Mouse (Mus musculus) lung, postnatal 0 days (tissue): Measurements from ENCODE around the gene E130114P18Rik. TPM values are rescaled to one million over a fixed set of nuclear protein-coding genes. Genes with fewer than 3 reads are reported as not detected.

Source experiments
- ATAC-seq: fragments of 200-750 bp; cut with Nextera tagmentation; 2 replicates; pipeline ENCODE4 v1.8.0; 2017; ENCODE audit warnings: moderate library complexity
- DNase-seq: peaks from one replicate; pipeline ENCODE4 v3.0.0-alpha.2; 2016; ENCODE audit warnings: low spot score
- H3K27ac ChIP-seq: fragments of 300-500 bp; sonication (generic); 2 replicates; pipeline ENCODE4 v1.5.1; 2014; ENCODE audit warnings: antibody characterized with exemption, mild to moderate bottlenecking, low read length, mixed read lengths
- H3K27me3 ChIP-seq: fragments of 300-500 bp; sonication (generic); replicated peaks from 2 replicates; pipeline ENCODE4 v1.6.1; 2014; ENCODE audit warnings: low read length, mixed read lengths; ENCODE audit not compliant: insufficient read depth
- H3K36me3 ChIP-seq: fragments of 300-500 bp; sonication (generic); 2 replicates; pipeline ENCODE4 v1.6.1; 2014; ENCODE audit warnings: low read length, mixed read lengths; ENCODE audit not compliant: insufficient read depth
- H3K4me1 ChIP-seq: fragments of 300-500 bp; sonication (generic); 2 replicates; pipeline ENCODE4 v1.6.1; 2014; ENCODE audit warnings: antibody characterized with exemption, low read depth, low read length, mixed read lengths; ENCODE audit not compliant: insufficient read depth
- H3K4me2 ChIP-seq: fragments of 300-500 bp; sonication (generic); replicated peaks from 2 replicates; pipeline ENCODE4 v1.6.1; 2014; ENCODE audit warnings: low read depth, mild to moderate bottlenecking, low read length, moderate library complexity, mixed read lengths
- H3K4me3 ChIP-seq: fragments of 300-500 bp; sonication (generic); 2 replicates; pipeline ENCODE4 v1.5.1; 2014; ENCODE audit warnings: low read depth, low read length
- H3K9ac ChIP-seq: fragments of 300-500 bp; sonication (generic); replicated peaks from 2 replicates; pipeline ENCODE4 v1.6.1; 2014; ENCODE audit warnings: low read depth, mild to moderate bottlenecking
- H3K9me3 ChIP-seq: fragments of 300-500 bp; sonication (generic); 2 replicates; pipeline ENCODE4 v1.6.1; 2016; ENCODE audit warnings: low read length, mixed read lengths
- CTCF ChIP-seq: IDR thresholded peaks from 2 replicates; pipeline ENCODE4 v1.5.1; 2016; ENCODE audit warnings: antibody characterized with exemption, mild to moderate bottlenecking
- EP300 ChIP-seq: IDR thresholded peaks from 2 replicates; pipeline ENCODE4 v1.6.1; 2016; ENCODE audit warnings: antibody characterized with exemption, mild to moderate bottlenecking, control low read depth
- WGBS: fragments of 180-500 bp; shearing (Covaris S2); extraction: QIAGEN DNeasy Blood & Tissue Kit; methylation state at CpG from one replicate; pipeline ENCODE4 v1.1.7; 2014; 5-methylcytosine and 5-hydroxymethylcytosine counted together
- polyA plus RNA-seq: library from polyadenylated mRNA; unstranded; fragments of >200 nt; fragmentation: Nextera tagmentation; extraction: Ambion mirVana; gene quantifications from 2 replicates; pipeline ENCODE4 v1.2.1, GENCODE M21; 2015

Gene E130114P18Rik
- polyA plus RNA-seq, 1 experiment from 2014 or later = 0.76 TPM

- no peak overlapping the region for H3K27ac ChIP-seq
- H3K9me3 ChIP-seq = no peaks in the 10 kb centered on the region
- TF ChIP-seq EP300 = no peak
- TF ChIP-seq CTCF = no peak
- H3K4me2 ChIP-seq = no peak overlapping the region
- no peaks in the 10 kb centered on the region for H3K27me3 ChIP-seq
- DNase-seq = no peak
- no peaks in the 10 kb centered on the region for H3K4me1 ChIP-seq
- WGBS = 55% methylated on average over 5 of the region's 5 CpGs
- H3K9ac ChIP-seq = no peak overlapping the region
- H3K36me3 ChIP-seq = no peaks in the 10 kb centered on the region
- no peak overlapping the region for H3K4me3 ChIP-seq
- no peak for ATAC-seq
These were observed 200.4 kb downstream of the E130114P18Rik start for GRCm38 (mm10) chr4:97577431-97577830.

- Histone ChIP-seq H3K4me3 (no peak overlapping the region), H3K27ac (no peak overlapping the region), H3K4me2 (no peak overlapping the region), H3K36me3 (no peaks in the 10 kb centered on the region), H3K27me3 (no peaks in the 10 kb centered on the region), H3K4me1 (no peaks in the 10 kb centered on the region), H3K9ac (no peak overlapping the region), H3K9me3 (no peaks in the 10 kb centered on the region)
- ATAC-seq = no peak
- WGBS = 16% methylated on average over 5 of the region's 5 CpGs
- no peak for DNase-seq
- no peak for TF ChIP-seq CTCF
- TF ChIP-seq EP300 = no peak
These were observed 202.4 kb downstream of the E130114P18Rik start for GRCm38 (mm10) chr4:97575447-97575846.

- no peak overlapping the region for H3K4me3 ChIP-seq
- no peaks in the 10 kb centered on the region for H3K36me3 ChIP-seq
- ATAC-seq (no peak), DNase-seq (no peak)
- no peaks in the 10 kb centered on the region for H3K27me3 ChIP-seq
- H3K4me2 ChIP-seq = no peak overlapping the region
- H3K9me3 ChIP-seq = no peaks in the 10 kb centered on the region
- WGBS = 74% methylated on average over 3 of the region's 3 CpGs
- H3K4me1 ChIP-seq = no peaks in the 10 kb centered on the region
- no peak overlapping the region for H3K9ac ChIP-seq
- no peak overlapping the region for H3K27ac ChIP-seq
- TF ChIP-seq EP300 = no peak
- no peak for TF ChIP-seq CTCF
These were observed 208.6 kb downstream of the E130114P18Rik start for GRCm38 (mm10) chr4:97569320-97569719.

- Histone ChIP-seq H3K27ac (no peak overlapping the region), H3K27me3 (no peaks in the 10 kb centered on the region), H3K4me1 (no peaks in the 10 kb centered on the region), H3K9me3 (no peaks in the 10 kb centered on the region), H3K4me3 (no peak overlapping the region), H3K36me3 (no peaks in the 10 kb centered on the region), H3K4me2 (no peak overlapping the region), H3K9ac (no peak overlapping the region)
- 38% methylated on average over 4 of the region's 4 CpGs for WGBS
- peak; percentile 71 for DNase-seq
- no peak for ATAC-seq
- TF ChIP-seq CTCF (peak; percentile 78), EP300 (no peak)
These were observed 213.2 kb downstream of the E130114P18Rik start for GRCm38 (mm10) chr4:97564656-97565055.

- no peak overlapping the region for H3K4me3 ChIP-seq
- no peaks in the 10 kb centered on the region for H3K27me3 ChIP-seq
- no peaks in the 10 kb centered on the region for H3K4me1 ChIP-seq
- H3K36me3 ChIP-seq = no peaks in the 10 kb centered on the region
- TF ChIP-seq CTCF (no peak), EP300 (no peak)
- DNase-seq = no peak
- H3K27ac ChIP-seq = no peak overlapping the region
- no peak for ATAC-seq
- H3K4me2 ChIP-seq = no peak overlapping the region
- H3K9ac ChIP-seq = no peak overlapping the region
- WGBS = 74% methylated on average over 6 of the region's 6 CpGs
- H3K9me3 ChIP-seq = no peaks in the 10 kb centered on the region
These were observed 213.7 kb downstream of the E130114P18Rik start for GRCm38 (mm10) chr4:97564199-97564598.

GRCm38 (mm10) chr4:97557585-97557984, 220.3 kb downstream of the E130114P18Rik start:
- Histone ChIP-seq H3K9ac (no peak overlapping the region), H3K27me3 (no peaks in the 10 kb centered on the region), H3K4me1 (no peaks in the 10 kb centered on the region), H3K27ac (no peak overlapping the region), H3K4me3 (no peak overlapping the region), H3K9me3 (no peaks in the 10 kb centered on the region), H3K36me3 (no peaks in the 10 kb centered on the region), H3K4me2 (no peak overlapping the region)
- no peak for ATAC-seq
- DNase-seq = no peak
- no peak for TF ChIP-seq CTCF
- TF ChIP-seq EP300 = no peak
- 70% methylated on average over 2 of the region's 2 CpGs for WGBS

GRCm38 (mm10) chr4:97544016-97544415, 233.9 kb downstream of the E130114P18Rik start:
- no peak for TF ChIP-seq EP300
- TF ChIP-seq CTCF = no peak
- Histone ChIP-seq H3K4me2 (no peak overlapping the region), H3K36me3 (no peaks in the 10 kb centered on the region), H3K9me3 (no peaks in the 10 kb centered on the region), H3K27ac (no peak overlapping the region), H3K4me3 (no peak overlapping the region), H3K9ac (no peak overlapping the region), H3K4me1 (no peaks in the 10 kb centered on the region), H3K27me3 (no peaks in the 10 kb centered on the region)
- DNase-seq = no peak
- ATAC-seq = no peak
- 20% methylated on average over 5 of the region's 5 CpGs for WGBS
